Mouse (Mus musculus): Measurements from ENCODE around the gene Papola.

- TF ChIP-seq CTCF (IDR thresholded peaks at IDR 0.05; ENCODE audit: borderline replicate concordance, insufficient read depth, low read depth, low read length): peak; percentile 70
- TF ChIP-seq POLR2A (IDR thresholded peaks at IDR 0.05; ENCODE audit: borderline replicate concordance, insufficient read depth, low read length): no peak
These were observed 70.1 kb downstream of the Papola start for GRCm38 (mm10) chr12:105854639-105855038.

All from cerebellum, adult 2 months (tissue).